Mouse (Mus musculus) ES-E14 (cell line): ENCODE measurements at regions not wholly inside any gene's neighbourhood (a gene's known extent, or its start where the extent isn't known, plus 50 kb on each side); places are given as distances from the start of the nearest gene placed in this dataset.
A peak's percentile ranks its signal among the peaks of the same experiment; 100 is the strongest.
"Not testable (repeated sequence)": the region's sequence is repeated elsewhere in the genome, so short reads cannot be mapped to it uniquely, and the experiment has no call there.

Experiments
- DNase-seq: peaks from one replicate; pipeline ENCODE4 v3.0.0-alpha.2; 2013; ENCODE audit warnings: low read depth, low spot score
- H3K27ac ChIP-seq: 2 replicates; pipeline ENCODE4 v1.5.1; 2012; ENCODE audit warnings: low read depth, mild to moderate bottlenecking, low read length, moderate library complexity, mixed read lengths; ENCODE audit not compliant: poor library complexity, insufficient read depth, severe bottlenecking
- H3K36me3 ChIP-seq: 2 replicates; pipeline ENCODE4 v1.6.1; 2012; ENCODE audit warnings: mild to moderate bottlenecking, low read length, moderate library complexity, mixed read lengths; ENCODE audit not compliant: control insufficient read depth, poor library complexity, insufficient read depth, severe bottlenecking
- H3K4me1 ChIP-seq, 2 experiments: fragments of 150-350 bp in 1 of 2; sonication (generic) in 1 of 2; 2 replicates each; pipeline ENCODE4 v1.6.1; 2012; ENCODE audit warnings: low read length in 2 of 2, mild to moderate bottlenecking in 1 of 2, mixed read lengths in 1 of 2; ENCODE audit not compliant: control insufficient read depth in 2 of 2, insufficient read depth in 2 of 2, poor library complexity in 1 of 2
- H3K4me3 ChIP-seq, 2 experiments: fragments of 150-350 bp in 1 of 2; sonication (generic) in 1 of 2; 2 replicates each; pipeline ENCODE4 v1.5.1; 2012; ENCODE audit warnings: low read length in 2 of 2, low read depth in 1 of 2, mild to moderate bottlenecking in 1 of 2, mixed read lengths in 1 of 2; ENCODE audit not compliant: insufficient read depth in 1 of 2, poor library complexity in 1 of 2, severe bottlenecking in 1 of 2
- H3K9ac ChIP-seq: 2 replicates; pipeline ENCODE4 v1.6.1; 2012; ENCODE audit warnings: low read depth, mild to moderate bottlenecking, low read length, mixed read lengths; ENCODE audit not compliant: poor library complexity, insufficient read depth, severe bottlenecking
- H3K9me3 ChIP-seq: fragments of 150-350 bp; sonication (generic); 2 replicates; pipeline ENCODE4 v1.6.1; 2012; ENCODE audit warnings: low read depth, mild to moderate bottlenecking, low read length; ENCODE audit not compliant: control insufficient read depth, insufficient read depth
- CHD2 ChIP-seq: IDR thresholded peaks from 2 replicates; pipeline ENCODE4 v1.6.1; 2014; ENCODE audit warnings: mild to moderate bottlenecking, low read depth, low read length, inconsistent platforms
- HCFC1 ChIP-seq: IDR thresholded peaks from 2 replicates; pipeline ENCODE4 v1.6.1; 2012; ENCODE audit warnings: low read length, inconsistent platforms, borderline replicate concordance; ENCODE audit not compliant: insufficient read depth
- MAFK ChIP-seq: IDR thresholded peaks from 2 replicates; pipeline ENCODE4 v1.6.1; 2014; ENCODE audit warnings: mild to moderate bottlenecking, low read depth, low read length, inconsistent platforms; ENCODE audit not compliant: insufficient read depth
- ZC3H11A ChIP-seq: IDR thresholded peaks from 2 replicates; pipeline ENCODE4 v1.6.1; 2012; ENCODE audit warnings: low read depth, mild to moderate bottlenecking, inconsistent platforms, low read length, borderline replicate concordance
- ZNF384 ChIP-seq: IDR thresholded peaks from 2 replicates; pipeline ENCODE4 v1.6.1; 2012; ENCODE audit warnings: low read depth, low read length, inconsistent platforms
- in situ Hi-C, 2 experiments: fragments of 600-800 bp; cut with MboI; formaldehyde crosslinking; loops; one replicate each; pipeline ENCODE4 v1.15.1; 2025; ENCODE audit warnings: low sequenced_read_pairs in 2 of 2, inconsistent platforms in 1 of 2; ENCODE audit not compliant: unreplicated experiment in 2 of 2

GRCm38 (mm10) chr14:58300411-58300887, 230.1 kb downstream of the Fgf9 start:
- H3K4me1 ChIP-seq = no peaks in the 10 kb centered on the region
- DNase-seq = no peak
- no peak overlapping the region for H3K27ac ChIP-seq
- no peaks in the 10 kb centered on the region for H3K9me3 ChIP-seq
- H3K9ac ChIP-seq = no peak overlapping the region
- no peak overlapping the region for H3K4me3 ChIP-seq
- in situ Hi-C loops = no loop called here
- no peak for TF ChIP-seq MAFK
- no peak for TF ChIP-seq CHD2
- TF ChIP-seq ZNF384 = no peak
- no peak for TF ChIP-seq HCFC1
- no peak for TF ChIP-seq ZC3H11A
- H3K36me3 ChIP-seq = no peaks in the 10 kb centered on the region

DNA sequence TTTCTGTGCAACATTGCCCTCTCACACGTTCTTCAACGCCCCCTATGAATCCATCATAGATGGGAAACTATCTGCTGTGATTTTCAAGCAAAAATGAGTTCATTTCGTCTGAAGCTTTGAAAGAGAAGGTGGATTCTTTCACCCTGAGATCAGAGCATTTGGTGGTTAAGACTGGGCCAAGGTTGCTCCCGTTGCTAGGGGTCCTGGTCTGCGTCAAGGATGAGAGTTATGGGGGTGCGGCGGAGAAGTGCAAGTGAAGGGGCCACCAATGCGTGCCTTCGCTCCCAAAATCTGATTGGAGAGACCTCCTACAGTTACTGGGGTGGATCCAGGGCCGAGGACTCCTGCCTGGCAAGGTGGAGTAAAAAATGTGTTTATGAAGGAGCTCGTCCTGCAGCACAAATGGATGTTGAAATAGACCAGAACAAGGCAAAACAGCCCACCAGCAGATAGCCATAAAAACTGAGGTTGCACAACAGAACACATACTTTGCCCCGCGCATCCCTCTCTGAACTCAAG, 215.7 kb downstream of the Fgf9 start:
- DNase-seq = no peak
- H3K4me3 ChIP-seq = no peak overlapping the region
- no peaks in the 10 kb centered on the region; a peak in 1 of 4 replicates for H3K4me1 ChIP-seq
- no peaks in the 10 kb centered on the region for H3K36me3 ChIP-seq
- TF ChIP-seq ZC3H11A (no peak), HCFC1 (no peak), MAFK (no peak), CHD2 (no peak)
- H3K9me3 ChIP-seq = no peaks in the 10 kb centered on the region
- H3K9ac ChIP-seq = no peak overlapping the region
- in situ Hi-C loops = no loop called here
- H3K27ac ChIP-seq = no peak overlapping the region

- H3K36me3 ChIP-seq = no peaks in the 10 kb centered on the region
Observed at GRCm38 (mm10) chr14:58282708-58283290, 212.5 kb downstream of the Fgf9 start.

DNA sequence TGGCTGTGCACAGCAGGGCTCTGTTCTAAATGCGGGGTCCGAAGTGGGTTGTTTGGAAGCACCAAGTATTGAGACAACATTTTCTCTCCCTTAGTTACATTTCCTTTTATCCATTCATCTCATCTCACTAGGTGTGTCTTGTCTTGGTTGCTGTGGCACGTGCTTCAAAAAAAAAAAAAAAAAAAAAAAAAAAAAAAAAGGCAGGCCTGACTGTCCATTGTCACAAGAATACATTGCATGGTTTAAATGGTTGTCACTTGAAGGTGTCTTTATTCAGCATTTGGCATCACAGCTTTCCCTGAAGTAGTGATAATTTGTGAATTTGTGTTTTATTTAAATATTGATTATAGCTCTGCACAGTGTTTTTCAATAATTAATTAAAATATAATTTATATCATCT, 211.9 kb downstream of the Fgf9 start:
- H3K27ac ChIP-seq = no peak overlapping the region
- H3K9me3 ChIP-seq = no peaks in the 10 kb centered on the region
- no peak overlapping the region for H3K4me3 ChIP-seq
- in situ Hi-C loops = no loop called here
- H3K4me1 ChIP-seq = no peaks in the 10 kb centered on the region; a peak in 1 of 4 replicates
- no peak for DNase-seq
- H3K36me3 ChIP-seq = no peaks in the 10 kb centered on the region
- no peak overlapping the region for H3K9ac ChIP-seq
- no peak for TF ChIP-seq CHD2
- peak; percentile 79 for TF ChIP-seq ZNF384
- no peak for TF ChIP-seq MAFK

More at GRCm38 (mm10) chr14:58282708-58283290, 212.5 kb downstream of the Fgf9 start:
- Histone ChIP-seq H3K9me3 (no peaks in the 10 kb centered on the region), H3K4me3 (no peak overlapping the region), H3K27ac (no peak overlapping the region), H3K4me1 (no peaks in the 10 kb centered on the region; a peak in 1 of 4 replicates), H3K9ac (no peak overlapping the region)
- DNase-seq = no peak
- TF ChIP-seq ZNF384 (no peak), MAFK (no peak), HCFC1 (no peak), ZC3H11A (no peak), CHD2 (no peak)
- in situ Hi-C loops = no loop called here

DNA sequence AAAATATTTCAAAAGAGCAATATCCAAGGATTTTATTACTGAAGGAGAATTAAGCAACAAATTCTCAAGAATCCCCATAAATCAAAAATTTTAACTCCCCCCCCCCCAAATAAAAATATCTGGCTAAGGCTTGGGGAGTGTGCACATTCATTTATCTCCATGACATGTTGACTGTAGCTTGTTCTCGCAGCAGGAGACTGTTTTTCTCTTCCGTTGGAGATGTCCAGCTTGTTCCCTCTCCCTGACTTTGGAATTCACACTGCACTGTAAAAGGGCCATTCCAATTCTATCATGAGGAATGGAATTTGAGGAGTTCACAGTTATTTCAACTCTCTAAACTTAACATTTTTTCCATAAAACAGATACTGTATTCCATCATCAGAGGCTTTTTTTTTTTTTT, 204.1 kb downstream of the Fgf9 start:
- H3K4me1 ChIP-seq, H3K36me3 ChIP-seq, in situ Hi-C loops, H3K27ac ChIP-seq, H3K4me3 ChIP-seq, DNase-seq, H3K9ac ChIP-seq, H3K9me3 ChIP-seq: not testable (repeated sequence)
